Comparison of ENCODE assay signal across 15 mouse cellular contexts in the genomic region with DNA sequence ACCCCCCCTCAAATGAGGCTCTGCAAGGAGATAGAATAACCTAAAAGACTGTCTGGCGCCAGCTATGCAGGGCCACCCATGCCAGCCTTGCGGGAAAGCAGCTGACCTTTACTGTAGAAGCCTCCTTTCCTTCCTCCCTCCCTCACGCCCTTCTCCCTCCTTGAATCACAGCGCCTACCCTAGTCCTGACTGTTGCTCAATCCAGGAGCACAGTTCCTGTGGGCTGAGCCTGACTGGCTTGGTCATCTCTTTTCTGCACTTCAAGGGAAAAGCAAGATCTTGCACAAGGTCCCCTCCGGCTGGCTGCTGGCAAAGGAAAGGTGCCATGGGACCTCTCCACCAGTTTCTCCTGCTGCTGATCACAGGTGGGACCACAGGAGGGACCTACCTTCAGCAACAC. TPM values are rescaled to one million over a fixed set of nuclear protein-coding genes. Genes with fewer than 3 reads are reported as not detected.
DNase-seq lines count a peak whose midpoint lies in the region; ATAC-seq and TF ChIP-seq lines count a peak whose summit lies in the region.
"Had no signal": no experiment of that assay in that cellular context is flagged by ENCODE, and none has a peak within 500 bp of the region (broad histone marks: within the 10 kb centered on the region; RNA-seq: fewer than 3 reads in every experiment).

Trem2 (plus strand) TSS at position 171 of the 400 bp plus-strand sequence.

- no peak within 1 kb of the TSS for H3K9ac ChIP-seq in lung, embryonic 14.5 days
- H3K9ac ChIP-seq in midbrain, embryonic 13.5 days (replicated peaks), result no peak within 1 kb of the TSS
- H3K9ac ChIP-seq: liver, embryonic 13.5 days; neural tube, embryonic 15.5 days; stomach, embryonic 15.5 days had no signal

- DNase-seq in adrenal gland, adult (ENCODE audit: inconsistent age in 2 of 2, low spot score in 1 of 2), result peak; percentile 34 to 81
- no peak for DNase-seq in adrenal gland, postnatal 4 days (ENCODE audit: low spot score in 2 of 2)
- DNase-seq in 3134 (ENCODE audit: extremely low read depth, insufficient read length, low spot score), result peak; percentile 60
- peak; percentile 5 for DNase-seq in lung, embryonic 14.5 days
- no peak for DNase-seq in hindbrain, embryonic 10.5 days (ENCODE audit: low spot score)
- no peak for DNase-seq in left cerebral cortex, postnatal 4 days
- DNase-seq: gastrocnemius, postnatal 14 days; liver, embryonic 13.5 days; midbrain, embryonic 14.5 days; right cerebral cortex, postnatal 14 days had no signal

- peak within 1 kb of the TSS; percentile 32 for H3K4me3 ChIP-seq in brown adipose tissue, adult 24 weeks (ENCODE audit: insufficient read depth, low read depth, low read length)
- no peak within 1 kb of the TSS for H3K4me3 ChIP-seq in lung, embryonic 14.5 days (ENCODE audit: low read depth, low read length)
- H3K4me3 ChIP-seq in midbrain, embryonic 13.5 days (replicated peaks), result no peak within 1 kb of the TSS
- H3K4me3 ChIP-seq in hindbrain, embryonic 10.5 days, result no peak within 1 kb of the TSS
- H3K4me3 ChIP-seq: liver, embryonic 13.5 days; neural tube, embryonic 15.5 days; stomach, embryonic 15.5 days had no signal

- H3K9me3 ChIP-seq in lung, embryonic 14.5 days (ENCODE audit: low read depth, low read length), result no peaks in the 10 kb centered on the region
- no peaks in the 10 kb centered on the region for H3K9me3 ChIP-seq in midbrain, embryonic 13.5 days
- no peaks in the 10 kb centered on the region for H3K9me3 ChIP-seq in hindbrain, embryonic 10.5 days
- H3K9me3 ChIP-seq: liver, embryonic 13.5 days; neural tube, embryonic 15.5 days; stomach, embryonic 15.5 days had no signal

- H3K27me3 ChIP-seq in lung, embryonic 14.5 days (ENCODE audit: insufficient read depth, low read length), result no peaks in the 10 kb centered on the region
- no peaks in the 10 kb centered on the region for H3K27me3 ChIP-seq in midbrain, embryonic 13.5 days
- H3K27me3 ChIP-seq in hindbrain, embryonic 10.5 days (ENCODE audit: insufficient read depth, poor library complexity, severe bottlenecking), result no peaks in the 10 kb centered on the region
- H3K27me3 ChIP-seq: liver, embryonic 13.5 days; neural tube, embryonic 15.5 days; stomach, embryonic 15.5 days had no signal

- H3K4me1 ChIP-seq in brown adipose tissue, adult 24 weeks (ENCODE audit: control insufficient read depth, insufficient read depth, insufficient read length, low read length), result no peaks in the 10 kb centered on the region
- H3K4me1 ChIP-seq in lung, embryonic 14.5 days (ENCODE audit: insufficient read depth), result no peaks in the 10 kb centered on the region
- no peaks in the 10 kb centered on the region for H3K4me1 ChIP-seq in midbrain, embryonic 13.5 days (replicated peaks)
- no peaks in the 10 kb centered on the region for H3K4me1 ChIP-seq in hindbrain, embryonic 10.5 days (replicated peaks)
- H3K4me1 ChIP-seq: neural tube, embryonic 15.5 days; stomach, embryonic 15.5 days had no signal

- no peak for TF ChIP-seq CTCF in lung, embryonic 14.5 days (IDR thresholded peaks at IDR 0.05; ENCODE audit: low read depth)

- no peak within 1 kb of the TSS for H3K4me2 ChIP-seq in lung, embryonic 14.5 days
- H3K4me2 ChIP-seq in midbrain, embryonic 13.5 days (replicated peaks), result no peak within 1 kb of the TSS
- H3K4me2 ChIP-seq: liver, embryonic 13.5 days; neural tube, embryonic 15.5 days; stomach, embryonic 15.5 days had no signal

- ATAC-seq in lung, embryonic 14.5 days (ENCODE audit: insufficient read depth), result no peak
- ATAC-seq in midbrain, embryonic 13.5 days, result no peak
- ATAC-seq: inflammation-experienced regulatory T-cells, adult 6 months had no signal

- H3K36me3 ChIP-seq in lung, embryonic 14.5 days (ENCODE audit: insufficient read depth), result no peaks in the 10 kb centered on the region
- no peaks in the 10 kb centered on the region for H3K36me3 ChIP-seq in midbrain, embryonic 13.5 days
- no peaks in the 10 kb centered on the region for H3K36me3 ChIP-seq in hindbrain, embryonic 10.5 days
- H3K36me3 ChIP-seq: liver, embryonic 13.5 days; neural tube, embryonic 15.5 days; stomach, embryonic 15.5 days had no signal

- 63% methylated on average over 5 of the region's 5 CpGs for WGBS in lung, embryonic 14.5 days
- 89% methylated on average over 5 of the region's 5 CpGs for WGBS in midbrain, embryonic 13.5 days
- WGBS in hindbrain, embryonic 10.5 days, result 77% methylated on average over 5 of the region's 5 CpGs

- peak within 1 kb of the TSS; percentile 39 for H3K27ac ChIP-seq in brown adipose tissue, adult 24 weeks (replicated peaks; ENCODE audit: low read depth, low read length)
- H3K27ac ChIP-seq in lung, embryonic 14.5 days (ENCODE audit: low read depth), result no peak within 1 kb of the TSS
- no peak within 1 kb of the TSS for H3K27ac ChIP-seq in midbrain, embryonic 13.5 days
- no peak within 1 kb of the TSS for H3K27ac ChIP-seq in hindbrain, embryonic 10.5 days
- H3K27ac ChIP-seq: liver, embryonic 13.5 days; neural tube, embryonic 15.5 days; stomach, embryonic 15.5 days had no signal

- intact Hi-C loops in left cerebral cortex, postnatal 4 days (cut with DNase I), result no loop called here

RNA-seq across cellular contexts. Expression of gene Trem2, which starts in this region (rescaled TPM):
- total RNA-seq in adrenal gland, postnatal 4 days (2021), result 1 to 10 TPM; 2.1 to 3.1 TPM
- 1.5 and 2.0 TPM in 2 replicates for polyA plus RNA-seq in brown adipose tissue, adult 24 weeks (2012; ENCODE audit: insufficient read depth, insufficient read length, missing spikeins)
- 6.2 and 6.5 TPM in 2 replicates for polyA plus RNA-seq in lung, embryonic 14.5 days (2014; fragmentation: Nextera tagmentation; extraction: Ambion mirVana)
- polyA plus RNA-seq in midbrain, embryonic 13.5 days (2015; fragmentation: Nextera tagmentation; extraction: Ambion mirVana), result 2.8 and 3.1 TPM in 2 replicates
- polyA plus RNA-seq in hindbrain, embryonic 10.5 days (2016; fragmentation: Nextera tagmentation; extraction: Ambion mirVana), result 1.2 and 3.5 TPM in 2 replicates
- total RNA-seq in left cerebral cortex, postnatal 4 days (2021), result 1 to 10 TPM; 2.7 to 3.2 TPM
- polyA plus RNA-seq: inflammation-experienced regulatory T-cells, adult 6 months had no signal

Comparison
In these comparisons a context has a peak if more than half of its experiments do, and no peak if none do; other contexts are left out.
1. DNase-seq: peak in adrenal gland, adult (2 of 2), 3134 (single experiment) and lung, embryonic 14.5 days (single experiment); none in adrenal gland, postnatal 4 days (0 of 2), hindbrain, embryonic 10.5 days (single experiment) and left cerebral cortex, postnatal 4 days (single experiment).